Mouse (Mus musculus) neural tube, embryonic 10.5 days (tissue): ENCODE results near the gene Rabggtb.
"Not testable (repeated sequence)": the region's sequence is repeated elsewhere in the genome, so short reads cannot be mapped to it uniquely, and the experiment has no call there.

Source experiments
- DNase-seq: peaks from one replicate; pipeline ENCODE4 v3.0.0-alpha.2; 2017; ENCODE audit warnings: low spot score; ENCODE audit errors: extremely low spot score

Rabggtb gene

GRCm38 (mm10) chr3:153864636-153865429 lies 48.0 kb downstream of the Rabggtb start:
- no peak for DNase-seq

- no peak for DNase-seq
These were observed 49.0 kb downstream of the Rabggtb start for GRCm38 (mm10) chr3:153863816-153864215.

GRCm38 (mm10) chr3:153860392-153860791 lies 52.4 kb downstream of the Rabggtb start:
- DNase-seq, result not testable (repeated sequence)

GRCm38 (mm10) chr3:153858350-153859001 lies 54.3 kb downstream of the Rabggtb start:
- DNase-seq, result no peak
